Mouse (Mus musculus): ENCODE results near the gene Cnot4. TPM values are rescaled to one million over a fixed set of nuclear protein-coding genes. Genes with fewer than 3 reads are reported as not detected.

Gene Cnot4
- polyA plus RNA-seq, 1 experiment from 2014 or later = 31.3 TPM

DNA sequence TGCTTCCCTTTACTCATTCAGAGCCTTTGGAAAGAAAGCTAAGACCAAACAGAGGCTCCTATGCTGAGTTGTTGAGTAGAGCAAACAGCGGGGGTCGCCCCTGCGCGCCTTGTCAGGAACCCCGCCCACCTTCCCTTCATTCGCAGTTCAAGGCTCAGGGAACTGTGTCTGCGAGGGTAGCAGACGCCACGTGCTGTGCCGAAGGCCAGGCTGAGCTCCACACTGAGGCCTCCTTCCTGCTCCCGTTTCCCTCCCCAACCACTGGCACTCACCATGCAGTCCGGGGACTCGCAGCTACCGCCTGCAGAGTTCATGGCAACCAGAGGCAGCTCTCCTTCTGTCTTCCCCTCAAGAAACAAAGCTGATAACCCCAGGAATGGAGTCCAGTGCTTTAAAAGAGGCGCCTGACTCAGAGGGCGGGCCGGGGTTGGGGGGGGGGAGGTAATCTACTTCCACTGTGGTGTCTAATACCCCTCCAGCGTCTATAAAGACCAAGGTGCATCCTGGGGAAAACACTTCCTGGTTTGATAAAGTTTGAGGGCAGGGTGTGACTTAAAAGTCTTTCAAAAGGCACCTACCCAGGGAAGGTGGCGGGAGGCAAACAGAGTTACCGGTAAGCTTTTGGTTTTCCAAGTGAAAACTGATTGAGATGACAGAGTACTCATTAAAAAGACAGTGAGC lies 145.3 kb downstream of the Cnot4 start, which contains the start of gene Slc23a4:
TSS of gene Slc23a4 (minus strand) at position 324 of the 681 bp plus-strand sequence.
- Histone ChIP-seq H3K27me3 (no peaks in the 10 kb centered on the region; the same call in none of the 2 replicates), H3K36me3 (no peaks in the 10 kb centered on the region), H3K4me3 (no peak within 1 kb of the TSS), H3K9me3 (no peaks in the 10 kb centered on the region), H3K4me1 (peaks cover 15% of the 10 kb centered on the region), H3K9ac (replicated peaks) (0 out of 2 replicates have a peak within 1 kb of the TSS, but pooled peaks have one; percentile 17), H3K4me2 (replicated peaks) (peak within 1 kb of the TSS; percentile 36), H3K27ac (replicated peaks) (no peak within 1 kb of the TSS)
- 9% methylated on average over 20 of the region's 20 CpGs for WGBS
- ATAC-seq (ENCODE audit: low FRiP score, low read depth) = peak; percentile 38; the same call in 1 of the 2 replicates

DNA sequence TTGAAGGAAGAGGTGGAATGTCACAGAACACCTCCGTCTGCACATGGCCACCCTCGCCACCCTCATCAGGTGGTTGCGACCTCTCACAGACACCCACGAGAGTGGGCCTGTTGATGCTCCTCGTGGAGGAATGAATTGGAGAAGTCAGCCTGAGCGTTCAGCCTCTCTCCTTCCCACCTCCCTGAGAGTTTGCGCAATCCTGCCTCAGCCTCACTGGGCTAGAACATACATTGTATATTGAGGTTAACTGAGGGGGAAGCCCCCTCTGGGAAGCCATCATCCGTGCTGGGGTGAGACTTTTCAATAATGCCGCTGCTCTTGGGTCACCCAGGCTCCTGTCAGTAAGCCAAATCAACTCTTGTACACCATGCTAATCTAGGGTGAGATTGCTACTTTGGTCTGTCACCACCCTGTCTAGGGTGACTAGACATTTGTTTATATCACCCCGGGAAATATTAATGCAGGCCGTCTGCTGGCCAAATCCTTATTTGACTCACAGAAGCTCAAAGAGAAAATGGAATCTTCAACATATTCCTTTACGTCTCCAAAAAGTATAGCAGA lies 146.4 kb downstream of the Cnot4 start:
- no peak for ATAC-seq (ENCODE audit: low FRiP score, low read depth)

DNA sequence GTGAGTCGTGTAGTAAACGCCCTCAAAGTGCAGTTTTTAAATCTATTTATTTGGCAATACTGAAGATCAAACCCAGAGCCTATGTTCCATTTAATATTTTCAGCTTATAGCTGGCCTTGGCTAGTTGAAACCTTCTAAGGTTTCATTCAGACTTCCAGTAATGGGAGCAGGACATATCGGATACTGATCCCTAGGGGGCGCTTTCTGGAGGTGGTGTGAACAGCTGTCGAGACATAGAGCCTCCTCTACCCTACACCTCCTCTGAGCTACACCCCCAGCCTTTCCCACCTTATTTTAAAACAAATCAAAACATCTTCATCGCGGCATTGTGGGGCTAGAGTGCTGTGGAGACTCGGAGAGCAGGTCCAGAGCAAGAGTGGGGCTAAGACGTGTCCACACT lies 152.9 kb downstream of the Cnot4 start:
- Histone ChIP-seq H3K36me3 (no peaks in the 10 kb centered on the region), H3K4me3 (no peak overlapping the region), H3K4me1 (no peaks in the 10 kb centered on the region; the same call in 1 of the 2 replicates), H3K4me2 (replicated peaks) (no peak overlapping the region), H3K9me3 (no peaks in the 10 kb centered on the region), H3K27me3 (no peaks in the 10 kb centered on the region), H3K9ac (replicated peaks) (no peak overlapping the region), H3K27ac (replicated peaks) (no peak overlapping the region)
- ATAC-seq (ENCODE audit: low FRiP score, low read depth) = no peak
- 67% methylated on average over 9 of the region's 9 CpGs for WGBS

More for the DNA sequence above, 146.4 kb downstream of the Cnot4 start:
- no peaks in the 10 kb centered on the region for H3K9me3 ChIP-seq
- no peak overlapping the region for H3K4me2 ChIP-seq (replicated peaks)
- H3K27me3 ChIP-seq = no peaks in the 10 kb centered on the region; the same call in none of the 2 replicates
- peaks cover 15% of the 10 kb centered on the region for H3K4me1 ChIP-seq
- 90% methylated on average over 12 of the region's 12 CpGs for WGBS
- no peak overlapping the region for H3K27ac ChIP-seq (replicated peaks)
- H3K4me3 ChIP-seq = no peak overlapping the region
- no peaks in the 10 kb centered on the region for H3K36me3 ChIP-seq
- no peak overlapping the region for H3K9ac ChIP-seq (replicated peaks)

DNA sequence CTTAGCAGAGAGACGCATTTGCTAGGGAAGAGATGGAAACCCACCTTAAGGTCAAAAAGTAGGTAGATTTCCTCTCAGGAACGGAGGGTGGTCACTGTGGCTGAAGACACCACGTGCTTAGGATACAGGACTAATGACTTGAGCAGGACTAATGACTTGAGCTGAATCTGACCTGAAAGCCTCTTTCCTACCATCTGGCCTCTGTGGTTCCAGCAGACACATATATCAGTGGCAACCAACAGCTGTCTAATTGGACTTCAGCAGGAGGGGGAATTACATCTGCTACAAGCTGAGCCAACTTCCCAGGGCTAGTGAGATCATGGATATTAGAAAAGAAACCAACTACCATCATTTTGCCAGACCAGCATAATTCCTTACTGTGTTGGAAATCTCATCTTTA lies 154.2 kb downstream of the Cnot4 start:
- Histone ChIP-seq H3K36me3 (no peaks in the 10 kb centered on the region), H3K9ac (replicated peaks) (no peak overlapping the region), H3K4me3 (no peak overlapping the region), H3K27me3 (no peaks in the 10 kb centered on the region), H3K9me3 (no peaks in the 10 kb centered on the region), H3K4me1 (no peaks in the 10 kb centered on the region; the same call in 1 of the 2 replicates), H3K4me2 (replicated peaks) (no peak overlapping the region), H3K27ac (replicated peaks) (no peak overlapping the region)
- no peak for ATAC-seq (ENCODE audit: low FRiP score, low read depth)
- 85% methylated on average over 3 of the region's 3 CpGs for WGBS

Other genes with a start within 250 kb of the Cnot4 start
- 12.1 and 12.7 TPM in 2 replicates for gene Wdr91, start 222.8 kb downstream of the Cnot4 start, polyA plus RNA-seq (2016; fragmentation: Nextera tagmentation; extraction: Ambion mirVana)
- not detected in 2 replicates for gene Stra8, start 213.6 kb downstream of the Cnot4 start, polyA plus RNA-seq (2016; fragmentation: Nextera tagmentation; extraction: Ambion mirVana)
- 0.29 and 0.59 TPM in 2 replicates for gene Slc23a4, start 145.3 kb downstream of the Cnot4 start, polyA plus RNA-seq (2016; fragmentation: Nextera tagmentation; extraction: Ambion mirVana)
- gene Nup205, start 43.7 kb upstream of the Cnot4 start, polyA plus RNA-seq (2016; fragmentation: Nextera tagmentation; extraction: Ambion mirVana) = 47.1 and 48.9 TPM in 2 replicates
- 0.26 and 0.38 TPM in 2 replicates for gene Slc13a4, start 174.4 kb upstream of the Cnot4 start, polyA plus RNA-seq (2016; fragmentation: Nextera tagmentation; extraction: Ambion mirVana)
- 0.10 and 0.18 TPM in 2 replicates for gene Fam180a, start 192.4 kb upstream of the Cnot4 start, polyA plus RNA-seq (2016; fragmentation: Nextera tagmentation; extraction: Ambion mirVana)